Mouse (Mus musculus): ENCODE data around the gene Pdilt. TPM values are rescaled to one million over a fixed set of nuclear protein-coding genes. Genes with fewer than 3 reads are reported as not detected.
"Not testable (repeated sequence)": the region's sequence is repeated elsewhere in the genome, so short reads cannot be mapped to it uniquely, and the experiment has no call there.

The Pdilt gene
- polyA plus RNA-seq (2016; fragmentation: Nextera tagmentation; extraction: Ambion mirVana) = 0.06 TPM in 1 of 2 replicates, not detected in the other

DNA sequence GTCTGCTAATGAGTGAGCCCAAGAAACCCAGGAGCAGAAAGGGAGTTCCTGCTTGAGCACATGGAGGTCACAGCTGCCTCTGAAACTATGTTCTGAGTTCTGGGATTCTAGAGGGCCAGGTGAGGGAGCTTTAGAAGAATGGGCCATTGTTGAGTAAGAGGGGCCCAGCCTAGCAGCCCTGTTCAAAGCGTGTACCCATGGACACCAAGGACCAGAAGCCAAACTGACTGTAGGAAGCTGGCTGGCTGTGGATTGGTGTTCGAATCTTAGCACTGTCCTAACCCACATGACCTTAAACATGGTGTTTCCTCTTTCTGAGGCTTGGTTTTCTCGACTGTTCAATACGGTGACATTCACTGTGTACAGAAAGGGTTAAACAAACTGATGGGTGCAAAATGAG lies at the start of gene Pdilt:
TSS of gene Pdilt (minus strand) at position 101 of the 400 bp plus-strand sequence.
- 80% methylated on average over 4 of the region's 4 CpGs for whole genome bisulfite sequencing
- no peaks in the 10 kb centered on the region for H3K36me3 ChIP-seq
- no peak within 1 kb of the TSS for H3K4me3 ChIP-seq
- H3K9me3 ChIP-seq (replicated peaks) = no peaks in the 10 kb centered on the region
- no peaks in the 10 kb centered on the region for H3K27me3 ChIP-seq (ENCODE audit: low read depth, poor library complexity, severe bottlenecking)
- peaks cover 5% of the 10 kb centered on the region; the same call in 1 of the 2 replicates for H3K4me1 ChIP-seq
- no peak within 1 kb of the TSS for H3K27ac ChIP-seq (replicated peaks)
- DNase-seq (ENCODE audit: low spot score) = no peak

DNA sequence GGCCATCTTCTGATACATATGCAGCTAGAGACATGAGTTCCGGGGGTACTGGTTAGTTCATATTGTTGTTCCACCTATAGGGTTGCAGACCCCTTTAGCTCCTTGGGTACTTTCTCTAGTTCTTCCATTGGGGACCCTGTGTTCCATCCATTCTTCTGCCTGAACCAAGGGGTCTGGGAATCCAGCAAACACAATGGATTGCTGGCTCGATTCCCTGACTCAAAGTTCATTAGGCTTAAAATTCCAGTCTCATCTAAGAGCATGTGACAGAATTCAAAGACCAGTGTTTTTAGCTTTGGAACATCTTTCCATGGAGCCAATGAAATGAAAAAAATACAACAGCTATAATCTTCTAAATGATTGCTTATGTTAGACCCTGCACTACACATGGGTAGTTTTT lies 39.2 kb upstream of the Pdilt start:
- not testable (repeated sequence) for H3K4me3 ChIP-seq; H3K9me3 ChIP-seq (replicated peaks); DNase-seq (ENCODE audit: low spot score); H3K27me3 ChIP-seq (ENCODE audit: low read depth, poor library complexity, severe bottlenecking); H3K4me1 ChIP-seq; H3K36me3 ChIP-seq; H3K27ac ChIP-seq (replicated peaks)
- 87% methylated on average over 2 of the region's 2 CpGs for WGBS

DNA sequence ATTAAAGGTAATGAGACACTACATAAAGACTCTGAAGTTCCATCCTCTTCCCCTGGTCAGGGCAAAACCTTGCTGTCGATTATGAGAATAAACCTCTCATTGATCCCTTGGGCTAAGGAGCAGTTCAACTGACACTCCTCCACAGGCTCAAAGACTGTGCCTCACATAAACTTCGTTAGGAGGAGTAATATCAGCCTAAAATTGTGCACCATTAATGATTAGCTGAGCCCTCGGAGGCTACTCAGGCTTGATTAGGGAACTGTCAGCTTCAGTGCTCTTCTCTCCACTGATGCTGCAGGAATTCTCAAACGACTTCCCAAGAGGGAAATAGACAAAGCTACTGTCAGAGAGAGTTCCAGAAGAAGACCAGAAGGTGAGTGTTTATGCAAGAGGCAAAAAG lies 38.2 kb upstream of the Pdilt start:
- H3K36me3 ChIP-seq = no peaks in the 10 kb centered on the region
- WGBS = 64% methylated on average over 4 of the region's 4 CpGs
- H3K9me3 ChIP-seq (replicated peaks) = no peaks in the 10 kb centered on the region
- no peak for DNase-seq (ENCODE audit: low spot score)
- H3K27me3 ChIP-seq (ENCODE audit: low read depth, poor library complexity, severe bottlenecking) = no peaks in the 10 kb centered on the region
- H3K27ac ChIP-seq (replicated peaks) = no peak overlapping the region
- no peak overlapping the region for H3K4me3 ChIP-seq
- H3K4me1 ChIP-seq = no peaks in the 10 kb centered on the region

DNA sequence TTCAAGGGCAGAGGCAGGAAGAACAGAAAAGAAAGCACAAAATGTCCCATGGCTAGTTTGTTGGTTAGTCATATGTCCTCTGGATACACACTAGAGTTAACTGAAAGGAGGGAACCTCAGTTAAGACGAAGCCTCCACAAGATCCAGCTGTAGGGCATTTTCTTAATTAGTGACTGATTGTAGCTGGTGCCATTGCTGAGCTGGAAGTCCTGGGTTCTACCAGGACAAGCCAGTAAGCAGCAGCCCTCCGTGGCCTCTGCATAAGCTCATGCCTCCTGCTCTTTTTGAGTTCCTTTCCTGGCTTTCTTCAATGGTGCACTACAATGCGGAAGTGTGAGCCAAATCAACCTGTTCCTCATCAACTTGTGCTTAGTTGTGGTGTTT lies 37.2 kb upstream of the Pdilt start:
- no peak overlapping the region for H3K4me3 ChIP-seq
- 87% methylated on average over 3 of the region's 3 CpGs for WGBS
- H3K4me1 ChIP-seq = no peaks in the 10 kb centered on the region
- no peak overlapping the region for H3K27ac ChIP-seq (replicated peaks)
- H3K9me3 ChIP-seq (replicated peaks) = no peaks in the 10 kb centered on the region
- no peak for DNase-seq (ENCODE audit: low spot score)
- H3K27me3 ChIP-seq (ENCODE audit: low read depth, poor library complexity, severe bottlenecking) = no peaks in the 10 kb centered on the region
- H3K36me3 ChIP-seq = no peaks in the 10 kb centered on the region

DNA sequence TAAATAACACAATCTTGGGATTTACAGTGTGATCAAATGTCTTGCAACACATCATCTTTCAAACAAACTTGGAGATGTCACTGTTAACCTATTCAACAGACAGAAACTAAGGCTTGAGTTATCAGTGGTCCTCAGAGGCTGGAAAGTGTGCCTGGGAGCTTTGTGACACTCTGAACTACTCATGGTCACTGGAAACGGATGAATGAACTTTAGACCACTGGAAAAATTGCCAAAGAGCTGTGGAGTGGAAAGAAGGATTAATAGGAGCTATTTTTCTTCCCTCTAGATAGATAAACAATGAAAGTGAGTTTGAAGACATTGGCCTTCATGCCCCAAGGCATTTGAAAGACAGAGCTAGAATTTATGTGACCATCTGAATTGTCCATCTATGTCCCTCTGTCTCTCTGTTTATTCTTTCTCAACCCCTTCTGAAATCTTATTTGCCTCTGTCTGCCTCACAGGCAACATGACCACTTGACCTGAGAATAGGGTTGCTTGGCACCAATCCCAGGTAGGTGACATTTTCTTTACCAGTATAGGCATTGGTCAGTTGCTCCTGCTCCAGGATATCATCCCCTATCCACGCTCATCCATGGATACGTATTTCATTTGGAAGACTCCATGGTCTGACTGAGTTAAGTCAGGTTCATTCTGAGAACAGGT lies 36.6 kb upstream of the Pdilt start:
- H3K4me1 ChIP-seq = no peaks in the 10 kb centered on the region
- H3K27me3 ChIP-seq (ENCODE audit: low read depth, poor library complexity, severe bottlenecking) = no peaks in the 10 kb centered on the region
- no peak for DNase-seq (ENCODE audit: low spot score)
- no peak overlapping the region for H3K4me3 ChIP-seq
- no peak overlapping the region for H3K27ac ChIP-seq (replicated peaks)
- no peaks in the 10 kb centered on the region for H3K9me3 ChIP-seq (replicated peaks)
- whole genome bisulfite sequencing = 89% methylated on average over 3 of the region's 3 CpGs
- H3K36me3 ChIP-seq = no peaks in the 10 kb centered on the region

DNA sequence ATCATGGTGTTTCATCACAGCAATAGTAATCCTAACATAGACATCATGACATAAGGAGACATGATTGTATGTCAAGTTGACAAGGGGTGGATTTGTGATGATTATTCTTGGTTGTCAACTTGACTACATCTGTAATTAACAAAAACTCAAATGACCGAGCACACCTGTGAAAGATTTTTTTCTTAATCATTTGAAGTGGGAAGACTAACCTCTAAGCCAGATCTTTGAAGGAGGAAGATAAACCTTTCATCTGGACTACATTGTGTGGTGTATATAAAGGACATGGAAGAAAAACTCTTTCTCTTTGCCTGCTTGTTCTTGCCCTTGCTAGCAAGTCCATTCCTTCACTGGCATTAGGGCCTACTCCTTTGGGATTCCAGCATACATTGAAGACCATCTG lies 30.8 kb upstream of the Pdilt start, which contains the start of gene Acsm2:
TSS of gene Acsm2 (plus strand) at position 301 of the 400 bp plus-strand sequence.
- no peaks in the 10 kb centered on the region for H3K4me1 ChIP-seq
- DNase-seq (ENCODE audit: low spot score) = no peak
- H3K36me3 ChIP-seq = no peaks in the 10 kb centered on the region
- H3K4me3 ChIP-seq = no peak within 1 kb of the TSS
- no peak within 1 kb of the TSS for H3K27ac ChIP-seq (replicated peaks)
- no peaks in the 10 kb centered on the region for H3K27me3 ChIP-seq (ENCODE audit: low read depth, poor library complexity, severe bottlenecking)
- WGBS = 95% methylated on average over 1 of the region's 1 CpGs
- no peaks in the 10 kb centered on the region for H3K9me3 ChIP-seq (replicated peaks)

DNA sequence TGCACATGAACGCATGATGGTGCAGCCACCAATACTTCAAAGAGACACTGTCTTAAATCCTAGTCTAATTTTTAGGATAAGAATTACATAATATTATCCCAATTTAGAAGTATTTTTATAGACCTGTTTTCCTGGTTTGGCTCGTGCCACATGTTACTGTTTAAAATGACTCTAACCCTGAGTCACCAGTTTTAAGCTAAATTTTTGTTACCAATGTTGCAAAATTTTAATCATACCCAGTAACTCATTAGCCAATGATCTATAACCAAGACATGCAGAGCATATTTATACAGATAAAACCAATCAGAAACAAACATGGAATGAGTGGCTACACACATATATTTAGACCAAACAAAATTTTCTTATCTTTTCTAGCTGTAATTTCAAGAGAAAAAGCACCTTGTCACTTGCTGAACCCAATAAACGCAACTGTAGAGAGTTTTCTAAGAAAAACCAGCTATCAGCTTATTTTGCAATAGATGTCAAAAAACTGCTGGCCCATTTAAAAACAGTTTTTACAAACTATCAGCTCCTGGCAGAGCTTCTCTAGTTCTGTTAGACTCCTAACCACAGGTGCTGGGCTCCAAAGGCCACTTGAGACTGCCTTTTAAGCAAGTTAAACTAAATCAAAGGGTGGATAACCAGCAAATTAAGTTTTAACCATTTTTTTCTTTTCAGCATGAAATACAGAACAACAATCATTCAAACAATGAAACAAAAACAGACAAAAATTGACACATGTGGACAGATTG lies 27.4 kb upstream of the Pdilt start:
- Histone ChIP-seq H3K9me3 (replicated peaks) (no peaks in the 10 kb centered on the region), H3K27me3 (ENCODE audit: low read depth, poor library complexity, severe bottlenecking) (no peaks in the 10 kb centered on the region), H3K27ac (replicated peaks) (no peak overlapping the region), H3K4me1 (no peaks in the 10 kb centered on the region; the same call in 1 of the 2 replicates), H3K4me3 (no peak overlapping the region), H3K36me3 (no peaks in the 10 kb centered on the region)
- 90% methylated on average over 3 of the region's 3 CpGs for WGBS
- no peak for DNase-seq (ENCODE audit: low spot score)

DNA sequence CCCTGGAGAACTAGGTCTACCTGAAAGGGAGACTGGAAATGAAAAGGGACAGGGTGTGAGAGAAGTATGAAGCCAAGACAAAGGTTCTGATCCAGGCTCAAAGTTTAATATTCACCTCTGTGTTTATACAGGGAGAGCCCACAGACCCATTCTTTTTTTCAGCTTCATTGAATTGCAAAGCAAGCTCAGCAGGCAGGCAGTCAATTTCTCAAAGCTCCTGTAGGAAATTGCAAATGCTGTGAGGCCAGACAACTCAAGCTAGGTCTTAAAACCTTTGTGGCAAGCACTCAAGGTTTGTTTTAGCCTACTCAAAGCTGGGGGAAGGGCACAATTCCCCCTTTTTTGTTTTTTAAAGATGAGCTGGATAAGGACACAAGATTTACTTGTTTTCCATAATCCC lies 22.3 kb upstream of the Pdilt start:
- Histone ChIP-seq H3K4me3 (no peak overlapping the region), H3K27me3 (ENCODE audit: low read depth, poor library complexity, severe bottlenecking) (no peaks in the 10 kb centered on the region), H3K4me1 (no peaks in the 10 kb centered on the region; the same call in 1 of the 2 replicates), H3K27ac (replicated peaks) (no peak overlapping the region), H3K36me3 (no peaks in the 10 kb centered on the region), H3K9me3 (replicated peaks) (no peaks in the 10 kb centered on the region)
- no peak for DNase-seq (ENCODE audit: low spot score)

DNA sequence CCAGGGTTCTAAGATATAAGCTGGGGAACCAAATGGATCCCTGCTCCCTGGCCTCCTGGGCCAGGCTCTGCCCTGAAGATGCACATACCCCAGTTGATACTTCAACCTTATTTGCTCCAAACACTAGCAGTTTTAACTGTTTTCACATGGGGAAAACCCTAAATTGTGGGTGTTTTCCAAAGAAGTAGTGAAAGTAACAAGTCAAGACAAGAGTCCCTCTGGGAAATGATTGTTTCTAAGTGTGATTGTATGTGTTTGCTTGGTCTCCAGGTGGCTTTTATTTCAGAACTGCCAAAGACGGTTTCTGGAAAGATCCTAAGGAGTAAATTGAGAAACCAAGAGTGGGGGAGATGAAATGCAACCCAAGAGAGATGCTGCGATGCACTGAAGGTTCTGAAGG lies 19.2 kb upstream of the Pdilt start:
- DNase-seq (ENCODE audit: low spot score) = no peak
- Histone ChIP-seq H3K27me3 (ENCODE audit: low read depth, poor library complexity, severe bottlenecking) (no peaks in the 10 kb centered on the region), H3K4me3 (no peak overlapping the region), H3K4me1 (no peaks in the 10 kb centered on the region; the same call in 1 of the 2 replicates), H3K36me3 (no peaks in the 10 kb centered on the region), H3K27ac (replicated peaks) (no peak overlapping the region), H3K9me3 (replicated peaks) (no peaks in the 10 kb centered on the region)
- WGBS = 87% methylated on average over 2 of the region's 2 CpGs

DNA sequence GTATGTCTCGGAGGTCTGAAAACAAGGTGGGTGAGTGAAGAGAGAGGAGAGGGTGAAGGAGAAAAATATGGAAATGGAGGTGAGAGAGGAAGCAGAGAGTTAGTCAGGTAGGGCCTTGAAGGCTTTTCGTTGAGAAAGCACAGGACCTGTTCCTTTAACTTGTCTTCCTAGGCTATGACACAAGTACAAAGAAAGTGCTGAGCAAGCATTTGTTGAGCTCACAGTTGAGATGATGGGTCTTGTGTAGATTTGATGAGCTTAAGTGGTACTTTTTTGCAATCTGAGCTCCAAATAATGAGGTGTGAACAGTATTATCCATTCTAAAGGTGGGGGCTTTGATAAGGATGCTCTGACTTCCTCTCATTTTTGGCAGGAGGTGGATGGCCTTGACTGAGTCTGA lies 11.1 kb upstream of the Pdilt start:
- H3K27me3 ChIP-seq (ENCODE audit: low read depth, poor library complexity, severe bottlenecking) = no peaks in the 10 kb centered on the region

DNA sequence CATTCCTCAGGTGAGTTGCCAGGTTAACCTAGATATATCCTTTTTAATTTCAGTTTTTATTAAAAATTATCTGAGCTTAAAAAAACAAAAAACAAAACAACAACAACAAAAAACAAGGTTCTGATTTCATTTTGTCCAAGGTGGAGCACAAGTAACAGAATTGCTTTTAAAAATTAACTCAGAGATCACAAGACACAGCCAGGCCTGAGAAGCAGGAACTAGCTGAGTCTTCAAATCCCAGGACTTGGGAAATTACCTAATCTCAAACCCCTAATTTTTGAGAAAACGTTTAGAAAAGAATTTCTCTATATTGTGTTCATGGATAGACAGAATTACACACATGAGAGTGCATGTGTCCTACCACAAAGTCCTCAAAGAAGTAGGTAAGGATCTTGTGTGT lies 9.6 kb upstream of the Pdilt start:
- Histone ChIP-seq H3K27ac (replicated peaks) (no peak overlapping the region), H3K4me1 (no peaks in the 10 kb centered on the region), H3K27me3 (ENCODE audit: low read depth, poor library complexity, severe bottlenecking) (no peaks in the 10 kb centered on the region), H3K9me3 (replicated peaks) (no peaks in the 10 kb centered on the region), H3K4me3 (no peak overlapping the region), H3K36me3 (no peaks in the 10 kb centered on the region)
- no peak for DNase-seq (ENCODE audit: low spot score)
- 80% methylated on average over 1 of the region's 1 CpGs for WGBS

More for the DNA sequence above, 11.1 kb upstream of the Pdilt start:
- 84% methylated on average over 2 of the region's 2 CpGs for WGBS
- H3K27ac ChIP-seq (replicated peaks) = no peak overlapping the region
- H3K4me3 ChIP-seq = no peak overlapping the region
- no peak for DNase-seq (ENCODE audit: low spot score)
- H3K36me3 ChIP-seq = no peaks in the 10 kb centered on the region
- H3K9me3 ChIP-seq (replicated peaks) = no peaks in the 10 kb centered on the region
- no peaks in the 10 kb centered on the region for H3K4me1 ChIP-seq

DNA sequence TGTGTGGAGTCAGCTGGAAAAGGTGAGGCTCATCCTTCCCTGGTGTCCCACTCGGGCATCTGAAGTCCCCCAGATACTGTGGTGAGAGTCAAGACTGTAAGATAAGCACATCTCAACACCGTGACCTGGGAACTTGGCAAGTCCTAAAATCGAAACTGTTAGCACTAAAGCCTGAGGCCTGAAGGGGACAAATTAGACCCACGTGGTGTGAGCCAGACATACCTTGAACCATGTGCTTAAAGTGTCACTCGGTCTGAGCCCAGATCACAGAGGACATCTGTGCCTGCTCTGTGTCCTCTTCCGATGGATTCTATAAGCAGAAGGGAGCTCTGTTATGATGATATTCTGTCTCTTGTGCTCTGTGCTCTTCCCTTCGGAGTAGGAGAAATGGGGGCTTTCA lies 5.3 kb upstream of the Pdilt start:
- no peak for DNase-seq (ENCODE audit: low spot score)
- peaks cover 5% of the 10 kb centered on the region; the same call in 1 of the 2 replicates for H3K4me1 ChIP-seq
- no peak overlapping the region for H3K4me3 ChIP-seq
- no peaks in the 10 kb centered on the region for H3K9me3 ChIP-seq (replicated peaks)
- no peak overlapping the region for H3K27ac ChIP-seq (replicated peaks)
- H3K27me3 ChIP-seq (ENCODE audit: low read depth, poor library complexity, severe bottlenecking) = no peaks in the 10 kb centered on the region
- WGBS = 82% methylated on average over 7 of the region's 7 CpGs
- H3K36me3 ChIP-seq = no peaks in the 10 kb centered on the region

DNA sequence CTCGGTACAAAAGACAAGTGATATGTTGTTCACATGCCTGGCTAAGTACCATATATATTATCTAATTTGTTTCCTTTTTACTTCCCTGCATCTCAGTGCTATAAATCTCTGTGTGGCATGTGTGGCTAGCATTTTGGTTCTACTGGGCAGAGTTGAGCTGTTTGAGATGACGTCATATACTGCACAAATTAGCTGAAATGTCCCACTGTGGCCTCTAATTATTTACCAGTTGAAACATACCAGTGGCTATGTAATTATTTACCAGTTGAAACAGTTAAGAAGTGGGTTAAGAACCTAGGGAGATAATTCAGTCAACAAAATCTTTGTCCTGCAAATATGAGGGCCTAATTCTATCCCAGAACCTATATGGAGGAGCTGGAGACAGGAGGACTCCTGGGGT lies 4.3 kb upstream of the Pdilt start:
- Histone ChIP-seq H3K4me1 (peaks cover 5% of the 10 kb centered on the region; the same call in 1 of the 2 replicates), H3K27ac (replicated peaks) (no peak overlapping the region), H3K4me3 (no peak overlapping the region), H3K36me3 (no peaks in the 10 kb centered on the region), H3K27me3 (ENCODE audit: low read depth, poor library complexity, severe bottlenecking) (no peaks in the 10 kb centered on the region), H3K9me3 (replicated peaks) (no peaks in the 10 kb centered on the region)
- 87% methylated on average over 2 of the region's 2 CpGs for WGBS
- DNase-seq (ENCODE audit: low spot score) = no peak
